Mouse (Mus musculus): ENCODE measurements around the gene Slc39a8. TPM values are rescaled to one million over a fixed set of nuclear protein-coding genes. Genes with fewer than 3 reads are reported as not detected.
A peak's percentile ranks its signal among the peaks of the same experiment; 100 is the strongest.

The Slc39a8 gene
- 7.2 and 9.1 TPM in 2 replicates for polyA plus RNA-seq (2014; fragmentation: Nextera tagmentation; extraction: Ambion mirVana)

DNA sequence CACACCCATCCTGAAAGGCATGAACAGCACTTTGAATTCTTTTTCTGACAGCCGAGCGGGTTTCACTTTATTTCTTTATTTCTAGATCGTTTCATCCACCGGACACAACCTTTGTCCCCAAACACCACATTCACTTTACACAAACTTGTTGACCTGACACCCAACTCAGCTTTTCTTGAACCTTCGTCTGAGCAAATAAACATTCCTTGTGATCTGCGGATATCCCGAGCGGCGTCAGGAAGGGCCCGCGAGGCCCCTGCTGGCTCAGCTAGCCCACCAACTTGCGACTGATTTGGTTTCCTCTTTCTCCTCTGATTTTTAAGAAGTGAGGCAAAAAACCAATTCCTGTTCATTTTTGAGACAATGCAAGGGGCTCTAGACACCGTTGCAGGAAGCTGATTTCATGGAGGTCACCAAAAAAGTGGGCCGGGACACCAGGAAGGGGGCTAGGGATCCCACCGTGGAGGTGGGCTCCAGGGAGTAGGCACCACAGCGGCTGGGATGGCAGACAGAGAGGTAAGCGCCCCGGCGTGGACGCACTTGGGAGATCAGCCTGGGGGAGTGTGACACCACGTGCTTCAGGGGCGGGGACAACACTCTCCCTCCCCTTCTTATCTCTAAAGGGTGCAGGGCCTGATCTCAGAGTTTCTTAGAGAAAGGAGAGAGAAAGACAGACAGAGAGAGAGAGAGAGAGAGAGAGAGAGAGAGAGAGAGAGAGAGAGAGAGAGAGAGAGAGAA, at the start of gene Slc39a8:
Gene Slc39a8, plus strand, starts transcription at position 264 of the 738 bp plus-strand sequence.
- Histone ChIP-seq H3K4me2 (ENCODE audit: low read length) (peak within 1 kb of the TSS; percentile 98), H3K9ac (ENCODE audit: low read length) (peak within 1 kb of the TSS; percentile 70), H3K36me3 (ENCODE audit: control insufficient read depth, insufficient read depth, low read length) (no peaks in the 10 kb centered on the region), H3K4me3 (ENCODE audit: low read depth, low read length) (peak within 1 kb of the TSS; percentile 51), H3K27me3 (replicated peaks; ENCODE audit: control insufficient read depth, insufficient read depth, low read length) (0 out of 2 replicates have a peak, but pooled peaks cover 8% of the 10 kb centered on the region), H3K9me3 (replicated peaks; ENCODE audit: control insufficient read depth, low read length) (no peaks in the 10 kb centered on the region), H3K4me1 (ENCODE audit: control insufficient read depth, insufficient read depth, low read length) (peaks cover 4% of the 10 kb centered on the region), H3K27ac (ENCODE audit: low read depth, low read length) (peak within 1 kb of the TSS; percentile 27; the same call in 1 of the 2 replicates)
- ATAC-seq (peak; percentile 89), DNase-seq (ENCODE audit: low spot score) (peak; percentile 75)
- WGBS = 6% methylated on average over 22 of the region's 22 CpGs

DNA sequence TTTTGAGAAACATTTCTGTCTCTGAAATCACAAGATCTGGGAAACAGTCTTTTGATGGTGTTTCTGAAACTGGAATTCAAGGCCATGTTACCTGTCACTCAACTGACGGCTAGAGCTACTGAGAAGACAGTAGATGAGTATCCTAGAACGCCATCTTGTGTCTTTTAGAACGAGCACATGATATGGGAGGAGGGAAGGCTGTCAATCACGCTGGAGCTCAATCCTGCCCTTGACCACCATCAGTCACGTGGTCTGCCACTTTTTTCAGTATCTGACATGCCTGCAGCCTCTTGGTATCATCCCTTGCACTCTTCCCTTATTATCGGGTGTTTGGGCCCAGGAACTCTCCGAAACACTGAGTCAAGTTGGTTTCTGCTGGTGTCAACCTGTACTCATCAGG, 40.0 kb upstream of the Slc39a8 start:
- H3K27ac ChIP-seq (ENCODE audit: low read depth, low read length) = no peak overlapping the region
- 87% methylated on average over 7 of the region's 7 CpGs for WGBS
- no peaks in the 10 kb centered on the region for H3K27me3 ChIP-seq (replicated peaks; ENCODE audit: control insufficient read depth, insufficient read depth, low read length)
- H3K36me3 ChIP-seq (ENCODE audit: control insufficient read depth, insufficient read depth, low read length) = no peaks in the 10 kb centered on the region
- no peak overlapping the region for H3K4me3 ChIP-seq (ENCODE audit: low read depth, low read length)
- H3K4me1 ChIP-seq (ENCODE audit: control insufficient read depth, insufficient read depth, low read length) = no peaks in the 10 kb centered on the region
- no peak overlapping the region for H3K9ac ChIP-seq (ENCODE audit: low read length)
- no peak for DNase-seq (ENCODE audit: low spot score)
- no peak overlapping the region for H3K4me2 ChIP-seq (ENCODE audit: low read length)
- ATAC-seq = no peak
- H3K9me3 ChIP-seq (replicated peaks; ENCODE audit: control insufficient read depth, low read length) = no peaks in the 10 kb centered on the region

DNA sequence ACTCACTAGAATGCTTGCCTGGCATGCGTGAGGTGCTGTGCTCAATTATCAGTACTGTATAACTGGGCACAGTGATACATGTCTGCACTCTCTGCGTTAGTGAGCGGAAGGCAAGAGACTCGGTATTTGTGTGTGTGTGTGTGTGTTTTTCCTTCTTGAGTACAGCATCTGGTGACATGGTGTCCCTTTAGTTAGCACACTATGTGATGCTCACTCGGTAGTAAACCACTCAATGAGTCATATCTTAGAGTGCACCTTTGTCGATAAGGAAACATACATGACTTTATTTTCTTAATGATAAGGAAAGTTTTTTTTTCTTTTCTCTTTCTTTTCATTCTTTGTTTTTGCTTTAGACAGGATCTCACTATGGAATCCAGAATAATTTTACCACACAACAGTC, 29.0 kb upstream of the Slc39a8 start:
- Histone ChIP-seq H3K9ac (ENCODE audit: low read length) (no peak overlapping the region), H3K27me3 (replicated peaks; ENCODE audit: control insufficient read depth, insufficient read depth, low read length) (no peaks in the 10 kb centered on the region), H3K36me3 (ENCODE audit: control insufficient read depth, insufficient read depth, low read length) (no peaks in the 10 kb centered on the region), H3K4me1 (ENCODE audit: control insufficient read depth, insufficient read depth, low read length) (no peaks in the 10 kb centered on the region), H3K27ac (ENCODE audit: low read depth, low read length) (no peak overlapping the region), H3K4me2 (ENCODE audit: low read length) (no peak overlapping the region), H3K9me3 (replicated peaks; ENCODE audit: control insufficient read depth, low read length) (no peaks in the 10 kb centered on the region), H3K4me3 (ENCODE audit: low read depth, low read length) (no peak overlapping the region)
- ATAC-seq = no peak
- no peak for DNase-seq (ENCODE audit: low spot score)
- WGBS = 85% methylated on average over 6 of the region's 6 CpGs

DNA sequence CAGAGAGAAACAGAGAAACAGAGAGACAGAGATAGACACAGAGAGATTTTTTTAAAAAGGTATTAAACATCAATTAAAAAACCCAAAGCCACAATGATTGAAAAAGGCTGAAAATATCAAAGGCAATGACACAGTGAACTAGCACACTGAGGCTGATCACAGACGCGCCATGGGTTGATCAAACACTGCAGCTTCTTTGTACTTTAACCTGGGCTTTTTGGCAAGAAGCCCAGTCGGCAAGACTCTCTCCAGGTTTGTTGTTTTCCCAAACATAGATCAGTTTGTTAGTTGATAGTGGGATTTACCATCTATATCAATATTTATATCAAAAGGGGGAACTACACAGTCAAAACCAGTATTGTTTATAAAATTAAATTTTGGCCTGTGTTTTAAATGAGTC, 26.8 kb upstream of the Slc39a8 start:
- DNase-seq (ENCODE audit: low spot score) = peak; percentile 2
- Histone ChIP-seq H3K27ac (ENCODE audit: low read depth, low read length) (no peak overlapping the region), H3K4me1 (ENCODE audit: control insufficient read depth, insufficient read depth, low read length) (no peaks in the 10 kb centered on the region), H3K9me3 (replicated peaks; ENCODE audit: control insufficient read depth, low read length) (no peaks in the 10 kb centered on the region), H3K27me3 (replicated peaks; ENCODE audit: control insufficient read depth, insufficient read depth, low read length) (no peaks in the 10 kb centered on the region), H3K4me2 (ENCODE audit: low read length) (no peak overlapping the region), H3K4me3 (ENCODE audit: low read depth, low read length) (no peak overlapping the region), H3K36me3 (ENCODE audit: control insufficient read depth, insufficient read depth, low read length) (no peaks in the 10 kb centered on the region), H3K9ac (ENCODE audit: low read length) (no peak overlapping the region)
- ATAC-seq = no peak
- WGBS = 40% methylated on average over 3 of the region's 3 CpGs

DNA sequence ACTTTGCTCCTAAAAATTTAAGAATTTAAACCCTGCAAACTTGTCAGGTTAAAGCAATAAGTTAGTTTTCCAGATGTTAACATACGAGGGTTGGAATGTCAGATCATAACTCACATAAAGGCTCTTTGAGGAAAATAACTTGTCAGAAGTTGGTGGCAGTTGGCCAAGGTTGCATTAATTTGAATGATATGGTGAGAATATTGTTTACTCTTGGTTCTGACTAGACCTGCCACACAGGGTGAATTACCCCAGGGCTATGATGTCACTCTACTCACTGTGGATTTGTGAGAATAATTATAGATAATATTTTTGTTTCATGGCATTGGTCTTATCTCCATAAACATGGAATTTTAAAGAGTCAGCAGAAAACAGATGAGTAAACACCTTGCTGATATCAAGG, 26.4 kb upstream of the Slc39a8 start:
- Histone ChIP-seq H3K4me1 (ENCODE audit: control insufficient read depth, insufficient read depth, low read length) (no peaks in the 10 kb centered on the region), H3K9me3 (replicated peaks; ENCODE audit: control insufficient read depth, low read length) (no peaks in the 10 kb centered on the region), H3K27ac (ENCODE audit: low read depth, low read length) (no peak overlapping the region), H3K36me3 (ENCODE audit: control insufficient read depth, insufficient read depth, low read length) (no peaks in the 10 kb centered on the region), H3K4me3 (ENCODE audit: low read depth, low read length) (no peak overlapping the region), H3K9ac (ENCODE audit: low read length) (no peak overlapping the region), H3K27me3 (replicated peaks; ENCODE audit: control insufficient read depth, insufficient read depth, low read length) (no peaks in the 10 kb centered on the region), H3K4me2 (ENCODE audit: low read length) (no peak overlapping the region)
- DNase-seq (ENCODE audit: low spot score) = no peak
- ATAC-seq = no peak
- 87% methylated on average over 1 of the region's 1 CpGs for WGBS

DNA sequence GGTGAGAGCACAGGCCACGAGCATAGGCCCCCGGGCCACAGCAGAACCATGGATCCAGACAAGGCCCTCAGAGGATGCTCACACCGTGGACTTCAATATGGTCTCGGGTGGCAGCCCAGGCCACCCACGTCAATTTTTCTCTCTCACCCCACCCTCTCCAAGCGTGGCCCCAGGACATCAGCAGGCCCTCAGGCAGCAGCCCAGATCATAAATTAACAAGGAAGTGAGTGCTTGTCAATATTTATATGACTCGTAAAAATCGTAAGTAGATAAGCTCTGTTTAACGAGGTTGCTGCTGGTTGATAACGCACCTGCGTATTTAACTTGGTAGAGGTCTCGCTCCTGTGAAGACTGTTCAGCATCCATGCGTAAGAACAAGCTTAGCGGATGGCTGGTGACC, 10.4 kb upstream of the Slc39a8 start:
- H3K27ac ChIP-seq (ENCODE audit: low read depth, low read length) = no peak overlapping the region
- H3K9ac ChIP-seq (ENCODE audit: low read length) = no peak overlapping the region
- H3K4me1 ChIP-seq (ENCODE audit: control insufficient read depth, insufficient read depth, low read length) = no peaks in the 10 kb centered on the region
- no peaks in the 10 kb centered on the region for H3K27me3 ChIP-seq (replicated peaks; ENCODE audit: control insufficient read depth, insufficient read depth, low read length)
- H3K4me2 ChIP-seq (ENCODE audit: low read length) = no peak overlapping the region
- no peaks in the 10 kb centered on the region for H3K9me3 ChIP-seq (replicated peaks; ENCODE audit: control insufficient read depth, low read length)
- 77% methylated on average over 14 of the region's 14 CpGs for WGBS
- ATAC-seq (no peak), DNase-seq (ENCODE audit: low spot score) (no peak)
- H3K36me3 ChIP-seq (ENCODE audit: control insufficient read depth, insufficient read depth, low read length) = no peaks in the 10 kb centered on the region
- H3K4me3 ChIP-seq (ENCODE audit: low read depth, low read length) = no peak overlapping the region

DNA sequence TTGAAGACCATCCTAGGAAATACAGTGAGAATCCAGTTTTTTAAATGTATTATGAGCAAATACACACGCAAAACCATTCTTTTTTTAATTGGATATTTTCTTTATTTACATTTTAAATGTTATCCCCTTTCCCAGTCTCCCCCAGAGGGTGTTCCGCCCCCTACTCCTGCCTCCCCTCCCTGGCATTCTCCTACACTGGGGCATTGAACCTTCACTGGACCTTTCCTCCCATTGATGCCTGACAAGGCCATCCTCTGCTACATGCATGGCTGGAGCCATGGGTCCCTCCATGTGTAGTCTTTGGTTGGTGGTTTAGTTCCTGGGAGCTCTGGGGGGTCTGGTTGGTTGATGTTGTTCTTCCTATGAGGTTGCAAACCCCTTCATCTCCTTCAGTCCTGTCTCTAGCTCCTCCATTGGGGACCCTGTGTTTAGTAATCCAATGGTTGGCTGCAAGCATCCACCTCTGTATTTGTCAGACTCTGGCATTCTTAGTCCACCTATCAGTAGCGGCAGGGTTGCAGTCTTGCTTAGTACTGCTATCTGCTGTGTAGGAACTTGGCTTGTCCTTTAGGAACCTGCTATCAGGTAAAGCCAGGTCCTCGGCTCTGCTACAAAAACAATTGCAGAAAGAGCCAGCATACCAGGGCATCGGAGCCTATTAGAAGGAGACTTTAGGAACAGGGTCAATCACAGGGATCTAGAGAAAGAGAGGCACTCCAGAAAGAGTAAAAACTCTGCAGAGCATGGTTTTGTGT, 8.9 kb upstream of the Slc39a8 start:
- ATAC-seq (no peak), DNase-seq (ENCODE audit: low spot score) (no peak)
- H3K4me2 ChIP-seq (ENCODE audit: low read length) = no peak overlapping the region
- 85% methylated on average over 5 of the region's 5 CpGs for WGBS
- H3K9ac ChIP-seq (ENCODE audit: low read length) = no peak overlapping the region
- H3K27ac ChIP-seq (ENCODE audit: low read depth, low read length) = no peak overlapping the region
- no peaks in the 10 kb centered on the region for H3K9me3 ChIP-seq (replicated peaks; ENCODE audit: control insufficient read depth, low read length)
- H3K4me3 ChIP-seq (ENCODE audit: low read depth, low read length) = no peak overlapping the region
- no peaks in the 10 kb centered on the region for H3K36me3 ChIP-seq (ENCODE audit: control insufficient read depth, insufficient read depth, low read length)
- H3K4me1 ChIP-seq (ENCODE audit: control insufficient read depth, insufficient read depth, low read length) = no peaks in the 10 kb centered on the region
- no peaks in the 10 kb centered on the region for H3K27me3 ChIP-seq (replicated peaks; ENCODE audit: control insufficient read depth, insufficient read depth, low read length)

DNA sequence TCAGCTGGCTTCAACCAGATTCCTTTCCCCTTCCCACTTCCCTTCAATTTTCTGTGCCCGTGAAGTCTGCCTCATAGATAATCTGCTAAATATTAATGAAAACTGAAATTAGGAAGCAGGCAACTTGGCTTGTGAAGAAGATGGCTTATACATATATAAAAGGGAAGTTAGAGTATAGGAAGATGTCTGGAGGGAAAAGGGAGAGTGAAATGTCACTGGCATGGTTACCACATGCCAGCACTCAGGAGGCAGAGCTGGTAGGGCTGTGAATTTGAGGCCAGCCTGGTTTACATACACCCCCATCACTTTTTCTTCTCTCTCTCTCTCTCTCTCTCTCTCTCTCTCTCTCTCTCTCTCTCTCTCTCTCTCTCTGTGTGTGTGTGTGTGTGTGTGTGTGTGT, 8.0 kb upstream of the Slc39a8 start:
- Histone ChIP-seq H3K4me2 (ENCODE audit: low read length) (no peak overlapping the region), H3K27me3 (replicated peaks; ENCODE audit: control insufficient read depth, insufficient read depth, low read length) (no peaks in the 10 kb centered on the region), H3K36me3 (ENCODE audit: control insufficient read depth, insufficient read depth, low read length) (no peaks in the 10 kb centered on the region), H3K4me1 (ENCODE audit: control insufficient read depth, insufficient read depth, low read length) (no peaks in the 10 kb centered on the region), H3K4me3 (ENCODE audit: low read depth, low read length) (no peak overlapping the region), H3K9ac (ENCODE audit: low read length) (no peak overlapping the region), H3K27ac (ENCODE audit: low read depth, low read length) (no peak overlapping the region), H3K9me3 (replicated peaks; ENCODE audit: control insufficient read depth, low read length) (no peaks in the 10 kb centered on the region)
- ATAC-seq = no peak
- DNase-seq (ENCODE audit: low spot score) = no peak
- 85% methylated on average over 1 of the region's 1 CpGs for WGBS

DNA sequence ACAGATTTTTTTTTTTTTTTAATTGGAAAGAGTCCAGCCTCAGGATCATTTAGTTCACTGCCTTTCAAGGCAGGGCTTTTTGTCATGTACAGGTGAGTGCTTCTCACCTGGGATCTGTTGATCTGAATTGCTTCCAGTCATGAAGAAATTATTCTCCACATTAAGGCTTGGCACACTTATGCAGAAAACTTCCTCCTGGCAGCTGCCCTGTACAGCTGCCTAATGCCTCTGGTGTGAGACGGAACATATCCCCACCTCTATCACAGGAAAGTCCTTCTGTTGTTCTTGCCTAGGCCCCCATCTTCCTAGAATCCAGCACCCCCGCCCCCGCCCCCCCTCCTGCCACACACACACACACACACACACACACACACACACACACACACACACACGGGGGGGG, 643 bp upstream of the Slc39a8 start:
- Histone ChIP-seq H3K27ac (ENCODE audit: low read depth, low read length) (no peak overlapping the region), H3K9ac (ENCODE audit: low read length) (no peak overlapping the region), H3K4me2 (ENCODE audit: low read length) (no peak overlapping the region; the same call in 1 of the 2 replicates), H3K36me3 (ENCODE audit: control insufficient read depth, insufficient read depth, low read length) (no peaks in the 10 kb centered on the region), H3K9me3 (replicated peaks; ENCODE audit: control insufficient read depth, low read length) (no peaks in the 10 kb centered on the region), H3K4me1 (ENCODE audit: control insufficient read depth, insufficient read depth, low read length) (peaks cover 4% of the 10 kb centered on the region), H3K4me3 (ENCODE audit: low read depth, low read length) (no peak overlapping the region), H3K27me3 (replicated peaks; ENCODE audit: control insufficient read depth, insufficient read depth, low read length) (0 out of 2 replicates have a peak, but pooled peaks cover 8% of the 10 kb centered on the region)
- ATAC-seq = peak; percentile 35; the same call in 1 of the 2 replicates
- WGBS = 15% methylated on average over 1 of the region's 4 CpGs
- DNase-seq (ENCODE audit: low spot score) = peak; percentile 52
